9 mouse cellular contexts compared by ENCODE assay signal in the genomic region with DNA sequence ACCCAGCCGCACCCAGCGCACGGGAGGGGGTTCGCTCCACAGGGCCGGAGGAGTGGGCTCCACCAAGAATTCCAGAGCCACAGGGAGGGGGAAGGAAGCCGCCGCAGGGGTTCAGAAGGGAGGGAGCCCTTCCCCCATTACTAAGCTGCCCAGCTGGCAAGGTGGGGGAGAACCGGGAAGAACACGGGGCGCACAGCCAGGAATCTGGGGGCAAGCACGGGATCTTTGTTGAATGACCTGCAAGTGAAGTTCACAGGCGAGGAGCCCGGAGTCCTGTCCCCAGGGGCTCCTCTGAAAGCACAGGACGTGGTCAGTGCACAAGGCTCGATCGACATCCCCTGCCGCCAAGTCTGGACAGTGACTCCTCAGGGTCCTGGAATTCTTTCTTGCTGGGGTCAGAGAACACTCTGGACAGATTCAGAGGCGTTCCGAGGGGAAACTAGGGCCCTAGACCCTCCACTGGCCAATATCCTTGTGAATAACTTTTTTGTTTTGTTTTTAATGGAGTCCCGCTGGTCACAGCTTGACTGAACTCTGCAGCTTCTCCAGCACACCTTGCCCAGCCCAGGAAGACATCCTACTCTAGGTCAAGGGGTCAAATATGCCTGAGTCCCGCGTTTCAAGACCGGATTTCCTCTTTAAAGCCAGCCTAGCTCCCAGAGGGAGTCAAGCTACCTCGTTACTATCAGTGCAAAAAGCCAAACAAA. TPM values are rescaled to one million over a fixed set of nuclear protein-coding genes. Genes with fewer than 3 reads are reported as not detected.
DNase-seq lines count a peak whose midpoint lies in the region; ATAC-seq and TF ChIP-seq lines count a peak whose summit lies in the region.
"Had no signal": no experiment of that assay in that cellular context is flagged by ENCODE, and none has a peak within 500 bp of the region (broad histone marks: within the 10 kb centered on the region; RNA-seq: fewer than 3 reads in every experiment).

No protein-coding gene starts in this region.

- TF ChIP-seq EP300 in heart, postnatal 0 days (IDR thresholded peaks at IDR 0.05; ENCODE audit: low read depth) = no peak

- H3K9me3 ChIP-seq in forebrain, embryonic 11.5 days (ENCODE audit: control insufficient read depth, low read length) = no peaks in the 10 kb centered on the region
- H3K9me3 ChIP-seq in heart, postnatal 0 days (replicated peaks; ENCODE audit: control insufficient read depth, low read length) = no peaks in the 10 kb centered on the region
- H3K9me3 ChIP-seq in midbrain, embryonic 10.5 days (replicated peaks) = no peaks in the 10 kb centered on the region

- no peak for TF ChIP-seq POLR2A in cerebellum, adult 2 months (IDR thresholded peaks at IDR 0.05; ENCODE audit: borderline replicate concordance, insufficient read depth, low read length)

- no peaks in the 10 kb centered on the region for H3K4me1 ChIP-seq in cerebellum, adult 2 months (ENCODE audit: control insufficient read depth, insufficient read depth, low read length)
- peaks cover 15% of the 10 kb centered on the region for H3K4me1 ChIP-seq in forebrain, embryonic 11.5 days (replicated peaks; ENCODE audit: control insufficient read depth, insufficient read depth, low read length)
- 0 out of 2 replicates have a peak, but pooled peaks cover 7% of the 10 kb centered on the region for H3K4me1 ChIP-seq in heart, postnatal 0 days (ENCODE audit: control insufficient read depth, insufficient read depth)
- peaks cover 35% of the 10 kb centered on the region for H3K4me1 ChIP-seq in midbrain, embryonic 10.5 days

- H3K36me3 ChIP-seq in forebrain, embryonic 11.5 days (ENCODE audit: control insufficient read depth, insufficient read depth, low read length) = no peaks in the 10 kb centered on the region
- no peaks in the 10 kb centered on the region for H3K36me3 ChIP-seq in heart, postnatal 0 days (replicated peaks; ENCODE audit: control insufficient read depth, insufficient read depth, low read length)
- H3K36me3 ChIP-seq in midbrain, embryonic 10.5 days = no peaks in the 10 kb centered on the region

- H3K9ac ChIP-seq in forebrain, embryonic 11.5 days (ENCODE audit: low read length) = peak overlapping the region; percentile 47
- peak overlapping the region; percentile 20; the same call in 1 of the 2 replicates for H3K9ac ChIP-seq in heart, postnatal 0 days (replicated peaks; ENCODE audit: low read depth, low read length)

- no peak overlapping the region for H3K27ac ChIP-seq in cerebellum, adult 2 months (ENCODE audit: insufficient read depth, low read length)
- no peak overlapping the region for H3K27ac ChIP-seq in forebrain, embryonic 11.5 days (ENCODE audit: low read depth, low read length)
- no peak overlapping the region for H3K27ac ChIP-seq in heart, postnatal 0 days (ENCODE audit: low read depth)
- peak overlapping the region; percentile 77 for H3K27ac ChIP-seq in midbrain, embryonic 10.5 days (replicated peaks)

- ATAC-seq in forebrain, embryonic 11.5 days (replicated peaks; ENCODE audit: low FRiP score) = no peak
- ATAC-seq in heart, postnatal 0 days (ENCODE audit: insufficient read depth, low read depth) = peak; percentile 36; the same call in 1 of the 2 replicates
- no peak for ATAC-seq in megakaryocyte, adult 5-6 weeks (ENCODE audit: poor library complexity, severe bottlenecking)
- no peak for ATAC-seq in erythroid progenitor cell, adult 5-6 weeks (replicated peaks; ENCODE audit: low FRiP score, poor library complexity, severe bottlenecking)

- no peaks in the 10 kb centered on the region for H3K27me3 ChIP-seq in cerebellum, adult 2 months (ENCODE audit: control insufficient read depth, insufficient read depth, low read length)
- peaks cover 4% of the 10 kb centered on the region for H3K27me3 ChIP-seq in forebrain, embryonic 11.5 days (ENCODE audit: control insufficient read depth, insufficient read depth, low read length)
- H3K27me3 ChIP-seq in heart, postnatal 0 days (ENCODE audit: control insufficient read depth, insufficient read depth, low read length) = 0 out of 2 replicates have a peak, but pooled peaks cover 3% of the 10 kb centered on the region
- peaks cover 44% of the 10 kb centered on the region for H3K27me3 ChIP-seq in midbrain, embryonic 10.5 days (ENCODE audit: low read depth, poor library complexity, severe bottlenecking)

- peak overlapping the region; percentile 11 for H3K4me3 ChIP-seq in cerebellum, adult 2 months (replicated peaks; ENCODE audit: insufficient read depth, low read depth, low read length)
- H3K4me3 ChIP-seq in forebrain, embryonic 11.5 days (ENCODE audit: low read depth, low read length) = peak overlapping the region; percentile 13; the same call in 1 of the 2 replicates
- peak overlapping the region; percentile 39 for H3K4me3 ChIP-seq in heart, postnatal 0 days (ENCODE audit: low read depth, low read length)
- peak overlapping the region; percentile 44 for H3K4me3 ChIP-seq in midbrain, embryonic 10.5 days
- H3K4me3 ChIP-seq: myocyte had no signal

- 15% methylated on average over 24 of the region's 24 CpGs for WGBS in cerebellum, adult 2 months
- WGBS in forebrain, embryonic 11.5 days = 4% methylated on average over 24 of the region's 24 CpGs
- 6% methylated on average over 24 of the region's 24 CpGs for WGBS in heart, postnatal 0 days
- WGBS in midbrain, embryonic 10.5 days = 1% methylated on average over 24 of the region's 24 CpGs

- DNase-seq in cerebellum, adult 2 months = peak in 1 of 2 experiments; percentile 19
- DNase-seq in cerebellum, adult 8-10 months = no peak
- DNase-seq in forebrain, embryonic 11.5 days (ENCODE audit: low spot score) = no peak
- no peak for DNase-seq in heart, postnatal 0 days (ENCODE audit: low spot score)
- DNase-seq in kidney, postnatal 10 days = peak; percentile 70
- peak; percentile 46 for DNase-seq in midbrain, embryonic 10.5 days (ENCODE audit: low spot score)

- TF ChIP-seq CTCF in cerebellum, adult 2 months (IDR thresholded peaks at IDR 0.05; ENCODE audit: borderline replicate concordance, insufficient read depth, low read depth, low read length) = no peak
- no peak for TF ChIP-seq CTCF in heart, postnatal 0 days (IDR thresholded peaks at IDR 0.05; ENCODE audit: low read depth)

- H3K4me2 ChIP-seq in forebrain, embryonic 11.5 days (ENCODE audit: low read depth, low read length, severe bottlenecking) = peak overlapping the region; percentile 52
- peak overlapping the region; percentile 80 for H3K4me2 ChIP-seq in heart, postnatal 0 days (ENCODE audit: low read depth, low read length)

RNA-seq across cellular contexts. Expression of a gene that starts 15.5 kb away (rescaled TPM):
- polyA plus RNA-seq in cerebellum, adult 2 months (2012; rRNA removed) = 38.1 and 40.1 TPM in 2 replicates
- 42.1 and 44.8 TPM in 2 replicates for polyA plus RNA-seq in forebrain, embryonic 11.5 days (2014; fragmentation: Nextera tagmentation; extraction: Ambion mirVana)
- 5.0 and 7.9 TPM in 2 replicates for total RNA-seq in heart, postnatal 0 days (2014; rRNA removed; ENCODE audit: low replicate concordance)
- 1.9 TPM in 2 replicates for polyA plus RNA-seq in heart, postnatal 0 days (2015; fragmentation: Nextera tagmentation; extraction: Ambion mirVana)
- 24.8 and 29.7 TPM in 2 replicates for polyA plus RNA-seq in midbrain, embryonic 10.5 days (2016; fragmentation: Nextera tagmentation; extraction: Ambion mirVana)
- total RNA-seq in megakaryocyte, adult 5-6 weeks (2015) = 0.18 TPM in 1 of 2 replicates, not detected in the other
- total RNA-seq in megakaryocyte, adult 5-6 weeks (2017) = not detected in 2 replicates
- total RNA-seq in erythroid progenitor cell, adult 5-6 weeks (2015; ENCODE audit: low replicate concordance) = 0.42 TPM in 1 of 2 replicates, not detected in the other
- total RNA-seq in erythroid progenitor cell, adult 5-6 weeks (2017; ENCODE audit: low replicate concordance) = not detected in 2 replicates

Comparison
In these comparisons a context has a peak if more than half of its experiments do, and no peak if none do; other contexts are left out.
1. DNase-seq: peak in kidney, postnatal 10 days (single experiment) and midbrain, embryonic 10.5 days (single experiment); none in cerebellum, adult 8-10 months (single experiment), forebrain, embryonic 11.5 days (single experiment) and heart, postnatal 0 days (single experiment).
2. Peak in every context shown above with its lines, with median percentiles within 50 percentile points of each other: H3K4me3 ChIP-seq.